Mouse (Mus musculus): ENCODE measurements at regions not wholly inside any gene's neighbourhood (a gene's known extent, or its start where the extent isn't known, plus 50 kb on each side); places are given as distances from the start of the nearest gene placed in this dataset.

DNA sequence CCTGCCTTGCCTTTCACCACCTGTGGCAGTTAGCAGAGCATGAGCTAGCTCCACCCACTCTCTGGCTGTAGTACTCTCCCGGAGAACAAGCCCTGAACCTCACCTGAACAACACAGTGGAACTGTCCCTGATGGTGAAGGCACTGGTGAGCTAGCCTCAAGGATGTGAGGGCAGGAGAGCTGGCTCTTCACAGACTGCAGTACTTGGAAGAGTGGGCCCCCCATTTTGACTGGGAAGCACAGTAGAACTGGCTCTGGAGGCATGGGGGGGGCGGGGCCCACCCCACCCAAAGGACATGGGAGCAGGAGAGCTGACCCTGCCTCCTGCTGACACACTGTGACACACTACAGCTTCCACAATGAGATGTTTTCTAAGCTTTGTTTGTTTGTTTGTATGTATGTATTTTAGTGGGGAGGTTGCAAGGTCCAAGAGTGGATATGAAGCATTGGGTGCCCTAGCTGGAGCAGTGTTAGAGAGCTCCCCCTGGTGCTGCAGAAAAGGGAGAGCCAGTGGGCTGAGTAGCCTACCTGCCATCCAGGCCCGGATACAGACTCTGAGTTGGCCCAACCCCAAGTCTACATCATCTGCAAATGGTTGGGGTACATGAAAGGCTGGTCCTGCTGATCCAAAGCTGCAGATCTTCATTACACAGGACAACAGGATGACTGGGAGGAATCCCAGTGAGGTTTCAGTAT, 86.4 kb upstream of the Galnt15 start:
- TF ChIP-seq CTCF (IDR thresholded peaks at IDR 0.05; ENCODE audit: control insufficient read depth, insufficient read depth, insufficient read length) (no peak), MAX (IDR thresholded peaks at IDR 0.05) (no peak), CEBPB (IDR thresholded peaks at IDR 0.05; ENCODE audit: low read depth) (no peak), FOSL1 (IDR thresholded peaks at IDR 0.05; ENCODE audit: insufficient read depth, low read length, poor library complexity, severe bottlenecking) (no peak), MYOG (IDR thresholded peaks at IDR 0.05; ENCODE audit: control insufficient read depth, extremely low read depth, insufficient read length) (no peak), USF1 (IDR thresholded peaks at IDR 0.05; ENCODE audit: low read depth) (no peak)

Measured in C2C12 (cell line).